Mouse (Mus musculus) cerebellum, postnatal 10 days (tissue): ENCODE data around the gene Slc25a28.

Experiments
- DNase-seq, 2 experiments: peaks; one replicate each; pipeline ENCODE4 v3.0.0; 2021; ENCODE audit warnings: mixed read lengths in 2 of 2

Slc25a28 gene

GRCm38 (mm10) chr19:43674730-43675524 lies at the start of gene Slc25a28:
TSS of gene Slc25a28 (minus strand) at chr19:43674881.
- DNase-seq: peak; percentile 99

GRCm38 (mm10) chr19:43724194-43724593 lies 49.5 kb upstream of the Slc25a28 start:
- DNase-seq: no peak

- no peak for DNase-seq
Measured at GRCm38 (mm10) chr19:43723501-43723900, 48.8 kb upstream of the Slc25a28 start.

GRCm38 (mm10) chr19:43722891-43723290 lies 48.2 kb upstream of the Slc25a28 start:
- DNase-seq: no peak

- no peak for DNase-seq
Measured at GRCm38 (mm10) chr19:43720061-43720460, 45.4 kb upstream of the Slc25a28 start.

- DNase-seq: no peak
Measured at GRCm38 (mm10) chr19:43711971-43712370, 37.3 kb upstream of the Slc25a28 start.

GRCm38 (mm10) chr19:43711159-43711916 lies 36.7 kb upstream of the Slc25a28 start:
- no peak for DNase-seq

- no peak for DNase-seq
Measured at GRCm38 (mm10) chr19:43709317-43709716, 34.6 kb upstream of the Slc25a28 start.

- DNase-seq: no peak
Measured at GRCm38 (mm10) chr19:43708206-43708605, 33.5 kb upstream of the Slc25a28 start.

GRCm38 (mm10) chr19:43704787-43705497 lies 30.3 kb upstream of the Slc25a28 start:
- DNase-seq: no peak

GRCm38 (mm10) chr19:43704211-43704610 lies 29.5 kb upstream of the Slc25a28 start:
- DNase-seq: no peak

- DNase-seq: no peak
Measured at GRCm38 (mm10) chr19:43699763-43700155, 25.1 kb upstream of the Slc25a28 start.

- DNase-seq: no peak
Measured at GRCm38 (mm10) chr19:43699021-43699762, 24.5 kb upstream of the Slc25a28 start.

- peak; percentile 43 to 55 for DNase-seq
Measured at GRCm38 (mm10) chr19:43697666-43698370, 23.1 kb upstream of the Slc25a28 start.

- no peak for DNase-seq
Measured at GRCm38 (mm10) chr19:43695514-43695964, 20.9 kb upstream of the Slc25a28 start.

GRCm38 (mm10) chr19:43692815-43693214 lies 18.1 kb upstream of the Slc25a28 start:
- peak in 1 of 2 experiments; percentile 35 for DNase-seq

GRCm38 (mm10) chr19:43689419-43690246 lies 15.0 kb upstream of the Slc25a28 start, which contains the start of gene Entpd7:
TSS of gene Entpd7 (plus strand) at chr19:43689672.
- peak; percentile 92 to 96 for DNase-seq

GRCm38 (mm10) chr19:43681541-43681940 lies 6.9 kb upstream of the Slc25a28 start:
- no peak for DNase-seq

- DNase-seq: no peak
Measured at GRCm38 (mm10) chr19:43679474-43679981, 4.8 kb upstream of the Slc25a28 start.

- DNase-seq: no peak
Measured at GRCm38 (mm10) chr19:43678467-43679003, 3.9 kb upstream of the Slc25a28 start.
